Mouse (Mus musculus) gastrocnemius, adult 18-20 months (tissue): Measurements from ENCODE around the gene Fosb. TPM values are rescaled to one million over a fixed set of nuclear protein-coding genes. Genes with fewer than 3 reads are reported as not detected.

Experiments
- DNase-seq: peaks from one replicate; pipeline ENCODE4 v3.0.0; 2021; ENCODE audit warnings: low spot score
- long read RNA-seq, 2 experiments: library from polyadenylated mRNA; stranded (forward); transcript quantifications; one replicate each; pipeline ENCODE4 v2.0.0; 2021
- total RNA-seq, 2 experiments: library from RNA; stranded (reverse); gene quantifications; 2 replicates each; pipeline ENCODE4 v1.2.3; 2021

Fosb gene
- 1 to 10 TPM in 1 of 2 experiments, under 1 TPM in 1; 0.57 to 2.5 TPM for total RNA-seq
- long read RNA-seq, experiment 1 = 0 reads
- long read RNA-seq, experiment 2 = 0 reads

DNA sequence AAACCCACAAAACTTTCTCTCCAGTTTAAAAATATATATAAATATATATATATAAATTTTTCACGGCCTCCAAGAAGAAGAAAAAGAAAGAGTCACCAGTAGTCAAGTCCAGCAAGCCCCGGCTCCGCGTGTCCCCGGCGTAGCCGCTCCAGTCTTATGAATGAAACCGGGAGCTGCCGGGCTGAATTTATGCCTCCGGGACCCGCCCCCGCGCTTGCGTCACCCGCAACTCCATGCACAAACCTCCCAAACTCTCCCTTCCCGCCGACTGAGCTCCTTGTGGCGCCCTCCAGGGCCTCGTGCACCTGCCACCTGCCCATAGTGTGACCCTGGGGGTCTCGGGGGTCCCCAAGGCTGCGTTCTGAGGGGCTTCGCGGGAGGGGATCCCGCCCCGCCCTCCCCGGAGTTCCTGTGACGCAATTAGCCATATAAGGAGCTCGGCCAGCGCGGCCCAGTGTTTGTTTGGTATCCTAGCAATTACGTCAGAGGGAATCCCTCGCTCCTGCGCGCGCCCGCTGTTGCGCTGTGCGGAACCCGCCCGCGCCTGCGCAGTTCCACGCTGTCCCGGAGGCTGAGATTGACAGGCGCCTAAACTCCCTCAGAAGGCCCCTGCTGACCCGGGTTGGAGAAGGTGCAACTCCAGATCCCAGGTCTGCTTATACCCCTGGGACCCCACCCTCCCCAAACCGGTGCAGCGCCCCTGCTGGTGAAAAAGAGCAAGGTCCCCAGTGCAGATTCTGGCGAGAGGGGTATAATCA, at the start of gene Fosb:
Gene Fosb (minus strand): TSS at position 168 of the 758 bp plus-strand sequence.
- DNase-seq = peak; percentile 95

DNA sequence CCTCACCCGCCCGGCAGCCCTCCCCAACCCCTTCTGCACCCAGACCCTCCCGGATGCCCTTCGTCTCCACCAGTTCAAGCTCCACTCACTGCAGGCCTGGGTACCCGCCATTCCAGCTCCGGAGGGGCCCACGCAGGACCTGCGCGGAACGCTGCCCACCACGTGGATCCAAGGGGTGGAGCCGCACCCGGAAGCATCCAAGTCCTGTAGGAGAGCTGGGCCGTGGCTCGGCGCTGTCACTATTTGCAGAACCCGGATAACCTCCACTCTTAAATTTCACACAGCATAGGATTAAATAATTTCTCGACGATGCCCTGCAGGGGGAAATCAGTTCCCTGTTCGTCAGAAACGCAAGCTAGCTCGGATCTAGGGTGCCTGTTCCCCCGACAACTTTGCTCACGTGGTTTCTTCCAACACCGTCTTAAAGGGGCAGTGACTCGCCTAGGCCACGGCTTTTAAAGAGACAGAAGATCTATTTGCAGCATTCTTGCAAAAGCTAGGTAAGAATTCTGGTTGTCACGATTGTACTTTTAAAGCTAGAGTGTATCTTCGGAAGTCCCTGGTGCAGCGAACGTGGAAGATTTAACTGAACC, 49.5 kb upstream of the Fosb start, which contains the start of the genes Cd3eap and Ppp1r13l:
Gene Cd3eap (minus strand): TSS at position 185 of the 593 bp plus-strand sequence.
Gene Ppp1r13l (plus strand): TSS at position 451 of the 593 bp plus-strand sequence.
- DNase-seq = peak; percentile 89

DNA sequence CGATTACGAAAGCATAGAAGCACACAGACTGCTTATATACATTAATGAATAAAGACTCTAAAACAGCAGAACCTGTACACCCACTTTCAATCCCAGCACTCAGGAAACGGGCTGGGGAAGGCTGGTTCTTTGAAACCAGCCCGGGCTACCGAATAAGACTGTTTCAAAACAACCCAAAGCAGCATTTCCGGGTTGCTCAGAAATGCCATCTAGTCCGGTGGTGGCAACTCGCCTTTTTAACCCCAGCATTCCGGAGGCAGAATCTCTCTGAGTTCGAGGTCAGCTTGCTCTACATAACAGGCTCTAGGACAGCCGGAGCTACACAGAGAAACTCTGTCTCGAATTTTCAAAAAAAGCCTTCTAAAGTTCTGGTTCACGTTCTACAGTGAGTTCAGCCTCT, 48.8 kb upstream of the Fosb start:
- DNase-seq = no peak

DNA sequence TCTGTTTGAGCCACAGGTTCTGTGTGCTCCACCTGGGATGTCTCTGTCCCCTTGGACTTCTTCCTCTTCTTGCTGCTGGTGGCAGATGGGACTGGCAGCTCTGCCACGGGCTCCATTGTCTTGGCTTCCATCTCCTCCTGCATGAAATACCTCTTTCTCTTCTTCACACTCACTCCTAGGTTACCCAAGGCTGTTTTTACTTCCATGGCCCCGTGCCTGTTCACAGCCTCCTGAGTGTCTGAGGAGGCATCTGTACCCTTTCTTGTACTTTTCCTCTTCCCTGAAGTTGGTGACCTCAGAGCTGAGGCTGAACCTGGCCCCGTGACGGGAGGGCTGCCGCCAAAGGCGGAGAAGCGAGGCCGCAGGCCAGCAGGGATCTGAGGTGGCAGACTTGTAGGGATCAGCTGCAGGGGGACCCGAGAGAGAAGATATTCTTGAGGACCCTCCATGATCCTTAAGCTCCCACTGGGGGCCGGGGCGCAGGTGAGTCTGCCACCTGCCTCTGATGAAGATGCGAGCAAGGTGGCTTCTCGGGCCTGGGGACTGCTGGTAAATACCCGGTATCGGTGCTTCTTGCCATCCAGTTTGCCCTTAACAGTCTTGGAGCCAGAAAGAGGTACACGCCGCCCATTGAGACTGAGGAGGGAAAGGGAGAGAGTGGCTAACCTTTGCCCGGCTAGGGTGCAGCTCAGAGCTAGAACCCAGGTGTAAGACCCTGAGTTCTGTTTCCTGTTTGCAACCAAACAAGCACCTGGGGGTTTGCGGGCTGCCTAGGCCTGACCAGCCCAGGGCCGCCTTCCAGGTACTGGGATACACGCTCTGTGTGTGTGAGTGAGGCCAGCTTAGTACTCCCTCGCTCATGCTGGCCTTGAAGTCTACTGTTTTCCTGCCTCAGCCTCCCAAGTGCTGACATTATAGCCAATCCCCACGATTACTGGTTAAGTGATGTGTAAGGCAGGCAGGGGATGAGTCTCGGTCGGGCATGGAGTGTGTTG, 47.8 kb upstream of the Fosb start:
- DNase-seq = no peak

DNA sequence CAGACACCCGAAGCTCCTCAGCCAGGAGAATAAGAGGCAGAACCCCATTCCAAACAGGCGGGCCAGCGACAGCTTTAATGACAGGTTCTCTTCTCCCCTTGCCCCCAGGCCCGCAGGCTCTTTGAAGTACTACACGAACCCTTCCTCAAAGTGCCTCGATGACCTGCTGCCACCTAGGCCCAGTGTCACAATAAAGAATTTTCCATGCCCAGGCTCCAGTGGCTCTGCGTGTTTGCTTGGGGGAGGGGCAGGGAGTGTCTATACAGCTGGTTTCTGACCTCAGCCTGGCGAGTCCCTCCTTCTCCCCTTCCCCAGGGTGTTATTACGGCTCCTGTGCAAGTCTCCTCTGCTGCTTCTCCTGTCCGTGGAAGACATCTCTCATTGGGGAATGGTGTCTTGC, 46.5 kb upstream of the Fosb start:
- DNase-seq = no peak

DNA sequence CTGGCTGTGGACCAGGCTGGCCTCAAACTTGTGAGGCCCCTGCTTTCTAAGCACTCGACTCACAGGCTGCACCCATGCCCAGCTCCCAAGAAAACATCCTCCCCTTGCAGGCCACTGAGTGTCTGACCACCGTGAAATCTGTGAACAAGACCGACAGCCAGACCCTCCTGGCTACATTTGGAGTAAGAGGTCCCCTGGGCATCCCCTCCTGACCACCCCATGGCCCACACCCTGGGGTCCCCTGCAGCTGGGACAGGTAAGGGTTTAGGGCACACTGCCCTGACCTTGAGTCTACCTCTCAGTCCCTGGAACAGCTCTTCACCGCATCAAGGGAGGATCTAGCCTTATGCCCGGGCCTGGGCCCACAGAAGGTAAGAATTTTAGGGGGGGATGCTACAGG, 45.1 kb upstream of the Fosb start:
- DNase-seq = no peak

DNA sequence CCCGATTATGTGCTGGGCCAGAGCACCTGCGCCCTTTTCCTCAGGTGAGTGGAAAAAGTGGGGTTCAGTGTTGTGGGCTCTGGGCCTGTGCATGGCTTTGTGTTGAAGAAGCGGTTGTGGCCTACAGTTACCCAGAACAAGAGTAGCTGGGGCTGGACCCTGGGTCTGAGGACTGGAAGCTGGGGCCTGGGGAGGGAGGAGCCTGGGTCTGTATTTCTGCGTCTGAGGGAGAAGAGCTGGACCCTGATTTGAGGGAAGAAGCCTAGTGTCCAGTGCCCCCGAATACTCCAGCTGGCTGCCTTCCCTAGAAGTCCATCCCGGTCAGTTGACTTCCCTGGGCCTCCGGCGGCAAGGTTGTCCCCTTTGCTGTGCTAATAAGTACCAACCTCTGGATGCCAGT, 40.4 kb upstream of the Fosb start:
- DNase-seq = no peak

DNA sequence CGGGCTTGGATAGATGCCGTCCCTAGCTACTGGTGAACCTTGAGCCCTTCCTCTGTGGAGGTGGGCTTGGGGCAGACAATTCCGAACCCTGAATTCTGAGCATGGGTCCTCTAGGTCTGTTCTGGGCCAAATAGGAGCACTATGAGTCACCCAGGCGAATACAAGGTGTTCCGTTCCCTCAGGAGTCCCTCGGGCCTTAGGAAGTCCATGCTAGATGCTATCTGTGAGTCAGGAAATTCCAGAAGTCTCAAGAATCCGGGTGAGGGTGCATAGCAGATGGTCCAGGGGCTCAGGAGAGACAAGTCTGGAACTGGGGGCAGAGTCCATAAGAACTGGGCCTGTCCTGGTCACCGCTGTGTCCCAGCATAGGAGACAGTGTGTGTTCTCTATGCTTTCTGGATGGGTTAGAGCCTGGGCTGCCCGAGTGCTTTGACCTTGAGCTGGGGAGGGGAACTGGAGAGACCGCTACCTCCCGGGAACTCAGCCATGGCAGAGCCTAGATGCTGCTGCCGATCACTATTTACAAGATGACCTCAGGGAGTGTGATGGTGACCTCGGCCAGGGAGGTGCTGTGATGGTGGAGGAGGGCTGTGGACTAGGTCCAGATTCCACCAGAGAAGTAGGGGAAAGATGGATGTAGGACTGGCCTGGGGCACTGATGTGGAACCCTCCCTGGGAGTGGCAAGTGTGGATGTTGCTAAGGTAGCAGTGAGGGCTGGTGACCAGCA, 39.5 kb upstream of the Fosb start:
- DNase-seq = no peak

DNA sequence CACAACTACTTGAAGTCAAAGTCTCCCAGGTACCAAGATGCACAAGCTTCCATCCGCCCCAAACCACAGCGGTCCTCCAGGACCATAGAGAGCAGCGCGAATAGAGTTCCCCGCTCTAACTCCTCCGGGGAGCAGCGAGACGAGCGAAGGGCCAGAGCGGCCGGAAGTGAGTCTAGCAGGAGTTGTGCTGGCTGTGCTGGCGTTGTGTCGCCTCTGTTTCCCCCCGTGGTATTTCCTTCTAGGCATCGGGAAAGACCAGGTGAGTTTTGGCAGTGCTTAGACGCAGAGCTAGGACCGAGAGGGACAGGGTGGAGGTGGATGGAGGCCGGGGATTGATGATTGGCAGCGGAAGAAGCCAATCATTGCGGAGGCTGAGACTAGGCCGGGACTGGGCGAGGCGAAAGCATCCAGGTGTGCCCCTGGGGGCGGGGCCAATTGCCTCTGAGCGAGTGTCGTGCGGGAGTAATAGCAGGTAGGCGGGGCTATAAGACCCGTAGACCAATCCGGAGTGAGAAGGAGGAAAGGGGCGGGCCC, 35.2 kb upstream of the Fosb start:
- peak; percentile 93 for DNase-seq

DNA sequence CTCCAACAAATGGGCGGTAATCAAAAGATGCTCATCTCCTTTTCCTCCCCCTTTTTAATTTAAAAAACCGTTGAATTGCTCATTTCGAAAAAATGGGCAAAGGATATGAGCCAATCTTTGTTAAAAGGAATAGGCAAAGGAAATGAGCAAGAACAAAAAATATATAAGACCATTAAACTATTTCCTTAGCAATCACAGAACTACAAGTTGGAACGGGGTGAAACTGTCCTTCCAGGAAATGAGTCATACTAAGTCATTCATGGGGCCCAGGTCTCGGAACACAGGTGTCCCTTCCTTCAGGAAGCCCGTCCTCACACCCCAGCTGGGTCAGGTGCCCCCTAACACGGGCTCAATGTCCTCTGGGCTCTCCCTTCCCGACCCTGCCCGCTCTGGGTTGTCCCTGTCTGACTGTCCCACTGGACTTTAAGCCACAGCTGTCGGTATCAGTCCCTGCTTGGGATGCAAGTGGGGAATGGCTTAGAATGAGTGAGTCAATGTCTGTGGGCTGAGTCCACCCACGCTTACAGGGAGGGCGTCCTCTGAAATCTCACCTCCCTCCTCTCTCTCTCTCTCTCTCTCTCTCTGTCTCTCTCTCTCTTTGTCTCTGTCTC, 34.5 kb upstream of the Fosb start, which contains the start of gene Ercc1:
Gene Ercc1 (plus strand): TSS at position 542 of the 611 bp plus-strand sequence.
- DNase-seq = no peak

DNA sequence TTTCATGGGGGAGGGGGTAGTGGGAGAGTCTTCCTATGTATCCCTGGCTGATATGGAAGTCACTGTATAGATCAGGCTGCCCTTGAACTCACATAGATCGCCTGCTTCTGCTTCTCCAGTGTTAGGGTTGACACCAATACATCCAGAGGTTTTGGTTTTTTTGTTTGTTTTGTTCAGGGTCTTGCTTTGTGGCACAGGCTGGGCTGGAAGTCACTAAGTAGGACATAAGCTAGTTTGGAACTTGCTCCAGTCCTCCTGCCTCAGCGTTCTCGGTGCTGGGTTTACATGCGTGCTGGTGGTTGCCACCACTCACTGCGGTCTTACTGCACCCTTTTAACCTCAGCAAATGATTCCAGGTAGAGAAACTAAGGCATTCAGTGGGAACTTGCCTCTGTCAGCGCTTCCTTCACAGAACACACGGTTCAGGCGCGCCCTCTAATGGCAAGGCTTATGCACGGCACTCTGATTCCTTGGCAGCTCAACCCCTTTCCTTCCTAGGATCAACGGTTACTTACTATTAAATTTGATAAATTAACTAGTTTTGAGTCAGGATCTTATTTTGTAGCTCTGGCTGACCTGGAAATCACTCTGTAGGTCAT, 33.5 kb upstream of the Fosb start:
- DNase-seq = peak; percentile 81

DNA sequence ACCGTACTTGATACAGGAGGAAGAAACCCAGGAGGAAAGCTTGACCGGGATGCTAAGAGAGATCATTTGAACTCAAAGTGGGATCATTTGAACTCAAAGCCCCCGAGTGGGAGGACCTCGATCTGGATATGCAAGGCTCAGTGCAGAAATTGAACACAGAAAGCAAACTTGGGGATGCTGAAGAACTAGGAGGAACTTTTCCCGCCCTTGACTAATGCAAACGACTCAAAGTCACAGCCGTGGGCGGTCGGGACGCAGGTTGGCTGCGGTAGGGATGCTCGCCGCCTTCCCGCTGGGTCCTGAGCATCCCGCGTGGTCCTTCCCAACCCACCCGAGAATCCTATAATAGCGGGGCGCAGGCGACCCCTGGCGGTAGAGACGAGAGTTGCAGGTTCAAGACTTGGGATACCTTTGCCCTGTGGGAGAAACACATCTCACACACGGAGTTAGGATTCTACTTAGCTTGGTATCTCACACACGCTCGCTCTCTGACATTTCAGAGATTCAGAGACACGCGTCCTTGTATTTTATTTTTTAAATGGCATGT, 32.7 kb upstream of the Fosb start:
- DNase-seq = peak; percentile 92

DNA sequence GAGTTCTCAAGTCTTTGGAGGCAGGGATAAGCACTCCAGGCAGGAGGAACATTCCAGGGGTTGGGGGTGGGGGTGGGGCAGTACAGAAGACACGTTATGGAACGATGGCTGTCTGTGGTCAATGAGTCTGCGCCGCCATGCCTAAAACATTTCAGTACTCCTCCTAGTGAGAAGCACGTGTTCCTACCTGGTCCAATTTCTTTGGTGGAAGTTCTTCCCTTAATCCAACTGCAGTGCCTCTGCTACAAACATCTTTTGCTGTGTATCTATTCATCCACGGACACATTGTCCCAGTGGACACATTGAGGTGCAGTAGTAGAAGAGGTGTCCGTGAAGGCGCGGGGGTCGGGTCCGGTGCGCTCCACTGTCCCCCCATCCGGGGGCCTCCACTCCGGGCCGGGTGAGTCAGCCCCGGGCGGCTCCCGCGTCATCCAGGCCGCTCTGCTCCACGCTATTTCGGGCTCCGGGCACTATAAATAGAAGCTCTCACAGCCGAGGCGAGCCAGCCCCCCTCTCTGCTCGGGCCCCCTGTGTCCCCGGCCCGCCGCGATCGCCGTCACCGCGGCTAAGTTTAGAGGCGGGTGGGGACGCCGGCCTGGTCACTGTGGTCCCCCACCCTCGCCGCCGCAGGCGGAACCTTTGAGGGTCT, 32.0 kb upstream of the Fosb start:
- peak; percentile 82 for DNase-seq

DNA sequence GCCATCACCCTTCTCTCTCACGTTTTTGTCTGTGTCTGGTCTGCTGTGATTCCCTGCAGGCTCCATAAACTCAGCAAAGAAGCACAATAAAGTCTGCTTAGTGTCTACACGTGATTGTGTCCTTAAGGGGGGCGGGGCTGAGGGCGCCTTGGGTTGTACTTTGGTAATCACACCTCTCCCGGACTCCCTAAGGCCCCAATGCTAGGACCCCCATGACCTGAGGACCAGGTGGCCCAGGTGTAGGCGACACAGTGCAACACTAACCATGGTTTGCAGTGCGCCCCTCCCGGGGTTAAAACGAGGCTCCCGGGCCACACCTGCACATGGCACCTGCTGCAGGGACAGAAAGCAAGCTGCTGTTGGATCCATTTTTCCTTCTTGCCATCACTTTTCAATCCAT, 31.4 kb upstream of the Fosb start:
- no peak for DNase-seq

DNA sequence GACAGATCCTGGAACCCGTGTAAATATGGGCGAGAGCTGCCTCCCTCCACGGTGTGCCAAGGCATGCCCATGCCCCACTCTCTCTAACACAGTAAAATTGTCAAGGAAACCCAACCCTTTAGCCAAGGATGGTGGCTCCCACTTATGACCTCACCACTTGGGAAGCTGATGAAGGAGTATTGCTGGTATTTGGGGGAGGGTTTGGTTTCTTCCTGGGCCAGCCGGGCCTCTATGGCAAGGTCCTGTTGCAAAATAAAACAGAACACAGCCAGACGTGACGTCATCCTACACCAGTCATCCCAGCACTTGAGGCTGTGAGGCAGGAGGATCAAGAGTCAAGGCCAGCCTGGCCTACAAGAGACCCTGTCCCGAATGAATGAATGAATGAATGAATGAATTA, 28.7 kb upstream of the Fosb start:
- no peak for DNase-seq

DNA sequence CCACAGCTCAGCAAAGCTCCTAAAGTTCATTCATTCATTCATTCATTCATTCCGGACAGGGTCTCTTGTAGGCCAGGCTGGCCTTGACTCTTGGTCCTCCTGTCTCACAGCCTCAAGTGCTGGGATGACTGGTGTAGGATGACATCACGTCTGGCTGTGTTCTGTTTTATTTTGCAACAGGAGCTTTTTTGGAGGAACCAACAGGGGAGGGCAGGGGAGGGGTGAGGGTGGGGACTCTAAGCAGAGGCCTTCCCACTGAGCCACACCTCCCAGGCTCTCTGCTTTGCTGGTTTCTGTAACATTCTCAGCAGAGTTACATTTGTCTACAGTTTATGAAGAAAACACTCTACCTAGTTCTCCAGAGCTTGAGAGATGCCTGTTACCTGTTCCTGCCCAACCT, 28.2 kb upstream of the Fosb start:
- DNase-seq = no peak

DNA sequence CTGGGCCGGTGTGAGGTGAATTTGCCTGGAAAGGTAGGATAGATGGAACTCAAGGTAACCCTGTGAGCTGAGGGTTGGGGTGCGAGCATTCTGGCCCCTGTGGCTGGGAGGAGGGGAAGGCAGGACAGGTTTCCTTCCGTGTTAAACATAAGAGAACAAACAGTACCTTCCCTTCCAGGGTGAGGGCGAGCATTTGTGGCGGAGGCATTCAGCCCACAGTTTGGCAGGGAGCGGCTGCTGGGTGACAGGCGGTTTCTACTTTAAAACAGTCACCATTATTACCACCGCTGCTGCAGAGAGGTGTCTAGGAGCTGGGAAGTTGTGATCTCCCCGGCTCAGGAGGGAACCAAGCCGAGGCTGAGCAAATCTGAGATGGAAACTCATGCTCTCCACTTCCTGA, 27.3 kb upstream of the Fosb start:
- DNase-seq = no peak

DNA sequence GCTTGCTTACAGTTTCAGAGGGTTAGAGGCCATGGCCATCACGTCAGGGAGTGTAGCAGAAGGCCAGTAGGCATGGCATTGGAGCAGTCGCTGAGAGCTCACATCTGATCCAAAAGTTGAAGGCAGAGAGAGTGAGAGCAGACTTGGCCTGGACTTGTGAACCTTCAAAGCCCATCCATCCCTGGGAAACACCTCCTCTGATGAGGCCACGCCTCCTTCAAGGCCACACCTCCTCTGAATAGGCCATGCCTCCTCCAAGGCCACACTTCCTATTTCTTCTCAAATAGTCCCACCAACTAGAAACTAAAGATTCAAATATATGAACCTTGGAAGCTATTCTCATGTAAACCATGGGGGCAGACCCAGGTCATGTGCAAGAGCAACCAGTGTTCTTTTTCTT, 25.7 kb upstream of the Fosb start:
- no peak for DNase-seq

DNA sequence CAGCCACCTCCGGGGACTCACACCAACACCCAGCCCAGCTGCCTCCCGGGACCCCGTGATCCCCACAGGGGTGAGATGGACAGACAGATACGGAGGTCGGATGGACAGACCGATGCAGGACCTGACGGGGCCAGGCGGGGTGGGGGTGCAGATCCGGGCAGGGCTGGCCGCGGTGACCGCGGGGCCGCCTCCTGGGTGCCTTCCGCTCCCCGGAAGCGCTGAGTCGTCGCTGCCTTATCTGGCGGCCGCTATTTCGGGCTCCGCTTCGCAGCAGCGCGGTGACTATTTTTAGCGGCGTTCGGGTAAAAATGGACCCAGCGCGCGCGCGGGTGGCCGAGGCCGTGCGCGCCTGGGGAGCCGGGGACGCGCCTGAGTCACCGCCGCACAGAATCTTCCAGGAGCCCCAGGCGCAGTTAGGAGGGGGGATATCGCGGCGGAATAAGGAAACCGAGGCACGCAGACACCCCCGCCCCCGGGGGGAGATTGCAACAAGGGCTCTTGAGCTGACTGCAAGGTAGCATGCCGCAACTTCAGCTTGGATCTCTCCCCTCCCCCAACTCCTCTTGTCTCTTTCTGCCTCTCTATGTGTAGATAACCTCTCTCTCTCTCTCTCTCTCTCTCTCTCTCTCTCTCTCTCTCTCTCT, 23.0 kb upstream of the Fosb start:
- DNase-seq = peak; percentile 84
